Mouse (Mus musculus): ENCODE measurements around the gene Sesn3. TPM values are rescaled to one million over a fixed set of nuclear protein-coding genes. Genes with fewer than 3 reads are reported as not detected.

The Sesn3 gene
- polyA plus RNA-seq, 1 experiment = 14.1 TPM

GRCm38 (mm10) chr9:14367850-14368249 lies 93.0 kb downstream of the Sesn3 start:
- Histone ChIP-seq H3K4me3 (ENCODE audit: control insufficient read depth, low read depth, low read length) (no peak overlapping the region), H3K27ac (ENCODE audit: control insufficient read depth, insufficient read depth, low read depth, low read length) (no peak overlapping the region), H3K4me1 (ENCODE audit: control insufficient read depth, insufficient read depth, low read length) (peaks cover 2% of the 10 kb centered on the region; the same call in 1 of the 2 replicates), H3K36me3 (ENCODE audit: control insufficient read depth, insufficient read depth, low read length) (no peaks in the 10 kb centered on the region), H3K27me3 (ENCODE audit: control insufficient read depth, insufficient read depth, low read length) (no peaks in the 10 kb centered on the region)
- TF ChIP-seq CTCF (IDR thresholded peaks at IDR 0.05; ENCODE audit: control insufficient read depth, insufficient read depth, insufficient replicate concordance, low read depth, low read length) (no peak), POLR2A (IDR thresholded peaks at IDR 0.05; ENCODE audit: control insufficient read depth, low read depth, low read length) (no peak)

- TF ChIP-seq CTCF (IDR thresholded peaks at IDR 0.05; ENCODE audit: control insufficient read depth, insufficient read depth, insufficient replicate concordance, low read depth, low read length) (no peak), POLR2A (IDR thresholded peaks at IDR 0.05; ENCODE audit: control insufficient read depth, low read depth, low read length) (no peak)
Measured at GRCm38 (mm10) chr9:14369271-14369670, 94.4 kb downstream of the Sesn3 start.

GRCm38 (mm10) chr9:14372440-14372839 lies 97.6 kb downstream of the Sesn3 start:
- Histone ChIP-seq H3K4me1 (ENCODE audit: control insufficient read depth, insufficient read depth, low read length) (no peaks in the 10 kb centered on the region), H3K27me3 (ENCODE audit: control insufficient read depth, insufficient read depth, low read length) (no peaks in the 10 kb centered on the region)
- TF ChIP-seq POLR2A (IDR thresholded peaks at IDR 0.05; ENCODE audit: control insufficient read depth, low read depth, low read length) (no peak), CTCF (IDR thresholded peaks at IDR 0.05; ENCODE audit: control insufficient read depth, insufficient read depth, insufficient replicate concordance, low read depth, low read length) (no peak)

More at GRCm38 (mm10) chr9:14369271-14369670, 94.4 kb downstream of the Sesn3 start:
- Histone ChIP-seq H3K4me1 (ENCODE audit: control insufficient read depth, insufficient read depth, low read length) (peaks cover 2% of the 10 kb centered on the region; the same call in 1 of the 2 replicates), H3K4me3 (ENCODE audit: control insufficient read depth, low read depth, low read length) (no peak overlapping the region), H3K27ac (ENCODE audit: control insufficient read depth, insufficient read depth, low read depth, low read length) (no peak overlapping the region), H3K36me3 (ENCODE audit: control insufficient read depth, insufficient read depth, low read length) (no peaks in the 10 kb centered on the region), H3K27me3 (ENCODE audit: control insufficient read depth, insufficient read depth, low read length) (no peaks in the 10 kb centered on the region)

GRCm38 (mm10) chr9:14376149-14376548 lies 101.3 kb downstream of the Sesn3 start:
- Histone ChIP-seq H3K4me1 (ENCODE audit: control insufficient read depth, insufficient read depth, low read length) (peaks cover 10% of the 10 kb centered on the region), H3K36me3 (ENCODE audit: control insufficient read depth, insufficient read depth, low read length) (no peaks in the 10 kb centered on the region), H3K27ac (ENCODE audit: control insufficient read depth, insufficient read depth, low read depth, low read length) (no peak overlapping the region), H3K27me3 (ENCODE audit: control insufficient read depth, insufficient read depth, low read length) (no peaks in the 10 kb centered on the region), H3K4me3 (ENCODE audit: control insufficient read depth, low read depth, low read length) (no peak overlapping the region)
- no peak for TF ChIP-seq POLR2A (IDR thresholded peaks at IDR 0.05; ENCODE audit: control insufficient read depth, low read depth, low read length)
- no peak for TF ChIP-seq CTCF (IDR thresholded peaks at IDR 0.05; ENCODE audit: control insufficient read depth, insufficient read depth, insufficient replicate concordance, low read depth, low read length)

More at GRCm38 (mm10) chr9:14372440-14372839, 97.6 kb downstream of the Sesn3 start:
- Histone ChIP-seq H3K4me3 (ENCODE audit: control insufficient read depth, low read depth, low read length) (no peak overlapping the region), H3K27ac (ENCODE audit: control insufficient read depth, insufficient read depth, low read depth, low read length) (no peak overlapping the region), H3K36me3 (ENCODE audit: control insufficient read depth, insufficient read depth, low read length) (no peaks in the 10 kb centered on the region)

GRCm38 (mm10) chr9:14378151-14378550 lies 103.3 kb downstream of the Sesn3 start:
- TF ChIP-seq CTCF (IDR thresholded peaks at IDR 0.05; ENCODE audit: control insufficient read depth, insufficient read depth, insufficient replicate concordance, low read depth, low read length) = no peak
- TF ChIP-seq POLR2A (IDR thresholded peaks at IDR 0.05; ENCODE audit: control insufficient read depth, low read depth, low read length) = no peak
- Histone ChIP-seq H3K36me3 (ENCODE audit: control insufficient read depth, insufficient read depth, low read length) (no peaks in the 10 kb centered on the region), H3K4me1 (ENCODE audit: control insufficient read depth, insufficient read depth, low read length) (peaks cover 10% of the 10 kb centered on the region), H3K27me3 (ENCODE audit: control insufficient read depth, insufficient read depth, low read length) (no peaks in the 10 kb centered on the region), H3K27ac (ENCODE audit: control insufficient read depth, insufficient read depth, low read depth, low read length) (no peak overlapping the region), H3K4me3 (ENCODE audit: control insufficient read depth, low read depth, low read length) (no peak overlapping the region)

GRCm38 (mm10) chr9:14379769-14380385 lies 105.0 kb downstream of the Sesn3 start:
- Histone ChIP-seq H3K36me3 (ENCODE audit: control insufficient read depth, insufficient read depth, low read length) (no peaks in the 10 kb centered on the region), H3K4me3 (ENCODE audit: control insufficient read depth, low read depth, low read length) (peak overlapping the region; percentile 83), H3K27ac (ENCODE audit: control insufficient read depth, insufficient read depth, low read depth, low read length) (no peak overlapping the region), H3K4me1 (ENCODE audit: control insufficient read depth, insufficient read depth, low read length) (peaks cover 10% of the 10 kb centered on the region), H3K27me3 (ENCODE audit: control insufficient read depth, insufficient read depth, low read length) (no peaks in the 10 kb centered on the region)
- TF ChIP-seq CTCF (IDR thresholded peaks at IDR 0.05; ENCODE audit: control insufficient read depth, insufficient read depth, insufficient replicate concordance, low read depth, low read length) (no peak), POLR2A (IDR thresholded peaks at IDR 0.05; ENCODE audit: control insufficient read depth, low read depth, low read length) (no peak)

GRCm38 (mm10) chr9:14380386-14381285 lies 105.8 kb downstream of the Sesn3 start:
- Histone ChIP-seq H3K4me1 (ENCODE audit: control insufficient read depth, insufficient read depth, low read length) (peaks cover 10% of the 10 kb centered on the region), H3K4me3 (ENCODE audit: control insufficient read depth, low read depth, low read length) (peak overlapping the region; percentile 83), H3K27ac (ENCODE audit: control insufficient read depth, insufficient read depth, low read depth, low read length) (peak overlapping the region; percentile 61), H3K36me3 (ENCODE audit: control insufficient read depth, insufficient read depth, low read length) (no peaks in the 10 kb centered on the region), H3K27me3 (ENCODE audit: control insufficient read depth, insufficient read depth, low read length) (no peaks in the 10 kb centered on the region)
- no peak for TF ChIP-seq CTCF (IDR thresholded peaks at IDR 0.05; ENCODE audit: control insufficient read depth, insufficient read depth, insufficient replicate concordance, low read depth, low read length)
- peak; percentile 76 for TF ChIP-seq POLR2A (IDR thresholded peaks at IDR 0.05; ENCODE audit: control insufficient read depth, low read depth, low read length)
